In genomic region chr5:137778635-137779034, GRCm38 (mm10) we compare ENCODE assay signal across 8 mouse cellular contexts. TPM values are rescaled to one million over a fixed set of nuclear protein-coding genes. Genes with fewer than 3 reads are reported as not detected.
DNase-seq lines count a peak whose midpoint lies in the region; ATAC-seq lines count a peak whose summit lies in the region.

Gene Ppp1r35, plus strand, starts transcription at chr5:137778849.

- peak; percentile 98 for ATAC-seq in inflammation-experienced regulatory T-cells, adult 6 months
- peak; percentile 83 for ATAC-seq in megakaryocyte-erythroid progenitor cell, adult 5-6 weeks (replicated peaks; ENCODE audit: low FRiP score, low TSS enrichment, poor library complexity, severe bottlenecking)

- intact Hi-C loops in gastrocnemius, postnatal 14 days (cut with DNase I; ENCODE audit: low total_unique reads) = no loop called here
- intact Hi-C loops in left cerebral cortex, postnatal 10 days (cut with DNase I) = no loop called here

- peak; percentile 97 to 99 for DNase-seq in adrenal gland, adult (ENCODE audit: inconsistent age in 2 of 2, low spot score in 1 of 2)
- DNase-seq in embryo, embryonic 10.5 days (ENCODE audit: low spot score) = peak; percentile 99
- DNase-seq in gastrocnemius, postnatal 14 days = peak; percentile 95
- peak; percentile 95 to 97 for DNase-seq in left cerebral cortex, postnatal 10 days (ENCODE audit: extremely low spot score in 1 of 2, low spot score in 2 of 2)
- peak; percentile 97 for DNase-seq in right cerebral cortex, postnatal 25 days
- peak; percentile 93 to 96 for DNase-seq in urinary bladder, postnatal 4 days (ENCODE audit: low spot score in 2 of 2)

RNA-seq across cellular contexts. Expression of gene Ppp1r35, which starts in this region (rescaled TPM):
- total RNA-seq in gastrocnemius, postnatal 14 days (2021) = 1 to 10 TPM; 6.8 to 7.2 TPM
- 10 to 100 TPM in 1 of 3 experiments, 1 to 10 TPM in 2; 6.0 to 10.9 (median 6.5) TPM for polyA plus RNA-seq in inflammation-experienced regulatory T-cells, adult 6 months (2017; shearing (Covaris generic))
- 10 to 100 TPM; 28.0 to 28.7 TPM for total RNA-seq in left cerebral cortex, postnatal 10 days (2021)
- 40.6 and 60.7 TPM in 2 replicates for total RNA-seq in megakaryocyte-erythroid progenitor cell, adult 5-6 weeks (2014; fragmentation: Nextera tagmentation)
- 30.0 and 60.2 TPM in 2 replicates for total RNA-seq in megakaryocyte-erythroid progenitor cell, adult 5-6 weeks (2017)

Comparison
In these comparisons a context has a peak if more than half of its experiments do, and no peak if none do; other contexts are left out.
1. Peak in every context shown above with its lines: DNase-seq and ATAC-seq.